Mouse (Mus musculus) thymus, postnatal 14 days (tissue): Measurements from ENCODE around the gene Casr.

Experiments used
- DNase-seq: peaks from one replicate; pipeline ENCODE4 v3.0.0; 2021

Casr gene

GRCm38 (mm10) chr16:36507300-36507699, 54.6 kb downstream of the Casr start:
- no peak for DNase-seq

DNA sequence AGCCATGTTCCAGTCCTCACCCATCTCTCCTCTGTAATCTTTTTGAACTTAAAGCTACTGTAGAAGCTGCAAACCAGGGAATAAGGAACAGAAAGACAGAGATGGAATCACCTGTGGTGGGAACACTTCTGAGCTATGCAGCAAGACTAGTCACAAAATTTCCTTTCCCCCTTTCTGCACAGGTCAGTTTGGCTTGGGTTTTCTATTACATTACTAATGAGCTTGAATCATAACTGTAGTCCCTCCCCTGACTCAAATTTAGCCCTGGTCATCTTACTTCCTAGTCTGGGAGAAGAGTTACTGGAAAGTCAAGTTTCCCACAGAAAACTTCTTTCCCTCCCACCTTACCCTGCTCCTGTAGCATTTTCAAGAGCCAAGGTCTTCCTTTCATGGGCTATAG, 55.1 kb downstream of the Casr start:
- no peak for DNase-seq

DNA sequence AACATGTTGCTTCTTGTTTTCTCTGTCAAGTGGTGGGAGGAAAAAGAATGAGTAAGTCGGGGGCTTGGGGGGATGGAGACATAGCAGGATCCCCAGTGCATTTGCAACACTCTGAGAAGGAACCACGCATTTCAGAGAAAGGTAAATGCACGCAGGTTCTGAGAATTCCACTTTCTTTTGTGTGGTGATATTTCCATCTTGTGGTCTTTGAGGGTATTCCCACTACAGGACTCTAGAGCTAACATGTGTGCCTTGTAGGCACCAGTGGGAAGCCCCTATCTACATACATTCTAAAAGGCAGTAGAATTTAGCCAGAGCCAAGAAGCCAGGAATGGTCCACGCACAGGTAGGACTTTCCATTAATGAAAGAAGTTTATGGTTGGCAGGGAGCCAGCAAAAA, 56.0 kb downstream of the Casr start:
- no peak for DNase-seq

DNA sequence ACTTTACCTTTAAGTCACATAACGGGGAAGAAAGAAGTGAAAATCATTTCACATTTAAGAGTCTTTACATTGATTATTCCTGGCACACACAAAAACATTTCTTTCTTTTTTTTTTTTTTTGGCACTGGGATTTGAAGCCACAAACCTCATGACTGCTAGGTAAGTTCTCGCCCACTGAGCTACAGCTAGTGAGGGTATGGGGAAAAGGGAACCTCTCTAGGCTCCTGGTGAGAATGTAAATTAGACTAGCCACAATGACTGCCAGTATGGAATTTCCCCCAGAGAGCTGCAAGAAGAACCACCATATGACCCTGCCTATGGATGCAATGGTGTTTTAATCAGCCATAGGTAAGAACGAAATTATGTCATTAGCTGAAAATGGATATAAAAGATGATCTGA, 56.8 kb downstream of the Casr start:
- no peak for DNase-seq

- DNase-seq = no peak
Measured at GRCm38 (mm10) chr16:36502286-36502685, 59.7 kb downstream of the Casr start.

GRCm38 (mm10) chr16:36492420-36492819, 69.5 kb downstream of the Casr start:
- DNase-seq = no peak

DNA sequence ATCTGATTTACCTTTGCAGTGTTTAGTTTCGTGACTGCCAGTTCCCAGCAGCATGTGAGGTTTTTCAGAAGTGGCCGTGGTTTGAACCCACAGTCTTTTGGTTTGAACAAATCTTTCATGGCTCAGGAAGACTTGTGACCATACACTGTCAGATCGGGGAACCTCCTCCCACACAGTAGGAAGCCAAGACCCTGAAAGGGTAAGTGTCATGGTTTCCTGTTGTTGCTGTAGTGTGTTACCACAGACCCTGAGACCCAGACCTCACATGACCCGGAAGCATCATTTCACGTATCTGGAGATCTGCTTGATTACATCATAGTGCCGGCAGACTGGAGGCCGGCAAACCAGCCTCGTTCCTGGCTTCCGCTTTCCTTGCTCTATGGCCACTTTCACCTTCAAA, 85.1 kb downstream of the Casr start:
- DNase-seq = peak; percentile 20

- no peak for DNase-seq
Measured at GRCm38 (mm10) chr16:36475530-36475929, 86.4 kb downstream of the Casr start.

DNA sequence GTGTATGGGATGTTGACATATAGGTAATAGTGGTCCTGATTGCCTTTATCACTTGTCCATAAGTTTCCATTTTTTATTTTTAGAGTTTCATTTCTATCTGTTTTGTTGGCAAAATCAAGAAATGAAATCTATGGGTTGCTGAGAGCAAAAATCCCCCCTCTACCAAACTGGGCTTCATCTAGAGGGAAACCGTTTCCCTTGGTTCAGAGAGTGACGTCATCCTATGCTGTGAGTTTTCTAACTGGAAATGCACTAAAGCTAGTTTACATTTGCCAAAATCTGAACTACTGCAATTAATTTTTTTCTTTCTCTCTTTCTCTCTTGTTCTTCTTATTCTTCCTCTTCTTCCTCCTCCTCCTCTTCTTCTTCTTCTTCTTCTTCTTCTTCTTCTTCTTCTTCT, 87.1 kb downstream of the Casr start:
- no peak for DNase-seq

DNA sequence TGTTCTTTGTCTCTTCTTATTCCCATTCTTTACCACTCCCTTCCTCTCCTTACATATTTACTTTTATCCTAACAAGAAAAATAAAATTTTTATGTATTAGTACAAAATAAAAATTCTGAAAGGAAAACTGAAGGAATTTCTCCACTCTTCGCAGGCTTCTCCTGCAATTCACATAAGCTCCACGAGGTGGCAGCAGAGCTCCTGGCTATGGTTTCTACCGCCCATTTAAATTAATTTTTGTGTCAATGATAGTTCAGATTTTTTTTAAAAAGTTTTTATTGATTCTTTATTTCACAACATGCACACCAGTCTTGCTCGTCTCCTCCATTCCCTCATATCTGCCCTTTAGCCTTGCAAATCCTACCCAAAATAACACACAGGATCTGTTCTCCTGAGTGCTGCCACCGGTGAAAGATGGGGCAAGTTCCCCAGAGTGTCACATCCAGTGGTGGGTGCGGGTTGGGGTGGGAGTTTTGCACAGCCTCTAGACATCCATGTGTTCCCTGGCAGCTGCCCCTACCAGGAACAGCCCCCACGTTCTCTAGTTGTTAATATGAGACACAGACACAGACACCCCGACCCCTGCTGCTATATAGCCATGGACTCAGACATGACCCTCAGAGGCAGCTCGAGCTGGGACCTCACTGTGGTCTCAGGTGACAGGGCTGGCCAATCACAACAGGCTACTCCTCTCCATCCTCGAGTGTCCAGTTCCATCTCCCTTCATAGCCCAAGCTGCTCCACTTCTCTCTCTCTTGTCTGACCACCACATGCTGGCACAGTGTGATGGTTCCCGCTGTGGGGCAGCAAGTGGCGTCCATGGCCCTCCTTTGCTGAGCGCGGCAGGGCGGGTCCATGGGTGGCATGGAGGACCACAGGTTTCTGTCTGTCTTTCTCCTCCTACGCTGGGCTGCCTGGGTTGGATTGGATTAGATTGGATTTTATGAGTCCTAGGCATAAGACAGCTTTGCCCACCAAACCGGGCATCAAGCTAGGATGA, 88.4 kb downstream of the Casr start:
- DNase-seq = peak; percentile 41

GRCm38 (mm10) chr16:36471066-36471633, 90.8 kb downstream of the Casr start:
- DNase-seq = no peak

DNA sequence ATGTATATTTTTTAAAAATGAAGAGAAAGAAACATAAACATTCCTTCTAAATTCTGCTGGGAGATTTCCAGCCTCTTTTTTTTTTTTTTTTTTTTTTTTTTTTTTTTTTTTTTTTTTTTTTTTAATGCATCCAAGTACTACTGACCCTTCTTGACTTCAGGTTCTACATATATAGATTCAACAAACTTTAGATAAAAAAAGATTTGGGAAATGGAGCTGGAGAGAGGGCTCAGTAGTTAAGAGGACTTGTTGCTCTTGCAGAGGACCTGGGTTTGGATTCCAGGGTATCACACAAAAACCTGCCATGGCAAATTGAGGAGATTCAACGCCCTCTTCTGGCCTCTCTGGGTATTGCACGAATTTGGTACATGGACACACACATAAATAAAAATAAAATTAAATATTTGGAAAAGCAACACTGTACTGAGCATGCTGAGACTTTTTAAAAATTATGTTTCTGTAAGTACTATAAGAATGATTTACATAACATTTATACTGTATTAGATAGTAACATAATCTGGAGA, 91.9 kb downstream of the Casr start:
- peak; percentile 11 for DNase-seq

- no peak for DNase-seq
Measured at GRCm38 (mm10) chr16:36469367-36469766, 92.6 kb downstream of the Casr start.

GRCm38 (mm10) chr16:36468862-36469261, 93.1 kb downstream of the Casr start:
- peak; percentile 21 for DNase-seq

GRCm38 (mm10) chr16:36467936-36468335, 94.0 kb downstream of the Casr start:
- DNase-seq = no peak

DNA sequence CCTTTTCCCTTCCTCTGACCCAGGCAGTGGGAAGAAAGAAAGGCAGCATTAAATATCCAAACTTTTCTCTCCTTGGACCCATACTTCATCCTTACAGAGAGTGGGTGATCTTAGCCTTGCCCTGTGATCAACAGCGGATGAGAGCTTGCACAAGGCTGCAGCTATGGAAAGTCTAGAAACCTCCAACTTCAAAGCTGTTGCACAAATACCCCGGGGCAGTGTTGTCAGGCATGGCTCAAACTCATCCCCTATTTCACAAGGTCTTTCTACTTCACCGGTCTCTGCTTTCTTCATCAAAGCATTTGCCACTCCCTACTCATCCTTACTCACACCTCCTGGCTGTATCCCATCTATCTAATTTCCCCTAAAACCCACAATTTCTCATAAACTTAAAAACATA, 96.5 kb downstream of the Casr start:
- DNase-seq = no peak

- DNase-seq = no peak
Measured at GRCm38 (mm10) chr16:36464076-36464475, 97.9 kb downstream of the Casr start.

GRCm38 (mm10) chr16:36460426-36460825, 101.5 kb downstream of the Casr start:
- no peak for DNase-seq

GRCm38 (mm10) chr16:36455342-36455802, 106.6 kb downstream of the Casr start, which contains the start of gene Stfa3:
Gene Stfa3 (minus strand): TSS chr16:36455392.
- no peak for DNase-seq
